Mouse (Mus musculus): ENCODE data around the gene Hgfac.

Gene Hgfac

DNA sequence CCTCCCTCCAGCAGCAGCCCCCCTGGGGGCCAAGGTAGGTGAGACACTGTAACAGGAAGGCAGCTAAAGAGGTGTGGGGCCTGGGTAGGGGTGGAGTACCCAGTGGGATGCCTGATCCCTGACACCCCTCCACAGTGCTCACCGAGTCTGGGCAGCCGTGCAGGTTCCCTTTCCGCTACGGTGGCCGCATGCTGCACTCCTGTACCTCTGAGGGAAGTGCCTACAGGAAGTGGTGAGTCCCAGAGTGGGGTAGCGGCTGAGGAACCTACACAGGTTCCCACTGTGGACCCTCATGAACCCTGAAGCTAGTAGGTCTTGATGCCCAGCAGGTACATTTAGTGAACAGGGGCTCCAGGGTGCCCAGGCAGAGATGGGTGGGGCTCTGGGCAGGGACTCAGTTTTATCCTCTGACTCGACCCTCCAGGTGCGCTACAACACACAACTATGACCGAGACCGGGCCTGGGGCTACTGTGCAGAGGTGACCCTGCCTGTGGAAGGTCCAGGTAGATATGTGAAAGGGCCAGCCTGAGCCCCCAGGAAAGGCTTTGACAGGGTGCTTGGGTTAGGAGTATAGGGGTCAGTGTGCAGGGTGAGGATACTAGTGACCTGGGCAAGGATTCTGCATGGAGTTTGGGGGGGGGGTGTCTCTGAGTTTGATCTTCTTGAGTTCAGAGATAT lies 1.3 kb downstream of the Hgfac start:
- DNase-seq = peak; percentile 17

DNA sequence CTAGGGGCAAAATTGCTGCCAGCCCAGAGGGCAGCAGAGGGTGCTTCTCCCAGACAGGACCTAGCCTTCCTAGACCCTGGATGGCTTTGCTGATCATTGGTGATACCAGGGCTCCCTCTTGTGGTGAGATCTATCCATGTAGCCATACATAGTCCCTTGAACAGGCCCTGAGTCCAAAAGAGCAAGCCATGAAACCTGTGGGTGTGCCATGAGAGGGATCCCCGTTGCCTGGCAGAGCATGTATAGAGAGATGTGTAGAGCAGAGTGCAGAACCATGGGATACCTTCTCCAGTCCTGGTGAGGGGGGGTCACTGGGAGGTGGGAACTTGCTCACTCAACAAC lies 1.8 kb downstream of the Hgfac start:
- DNase-seq = peak; percentile 77

DNA sequence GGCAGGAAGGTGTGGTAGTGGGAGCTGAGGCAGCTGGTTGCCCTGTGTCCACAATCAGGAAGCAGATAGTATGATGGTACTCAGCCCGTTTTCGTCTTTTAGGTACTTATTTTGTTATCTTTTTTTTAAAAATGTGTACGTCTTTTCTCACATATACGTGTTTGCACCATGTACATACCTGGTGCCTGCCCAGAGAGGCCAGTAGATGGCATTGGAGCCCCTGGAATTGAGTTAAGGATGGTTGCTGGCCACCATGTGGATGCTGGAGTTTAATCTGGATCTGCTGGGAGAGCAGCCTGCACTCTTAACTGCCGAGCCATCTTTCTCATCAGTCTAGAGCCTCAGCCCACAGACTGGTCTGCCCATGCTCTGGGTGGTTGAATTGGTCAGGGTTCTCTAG lies 9.2 kb downstream of the Hgfac start:
- no peak for DNase-seq

DNA sequence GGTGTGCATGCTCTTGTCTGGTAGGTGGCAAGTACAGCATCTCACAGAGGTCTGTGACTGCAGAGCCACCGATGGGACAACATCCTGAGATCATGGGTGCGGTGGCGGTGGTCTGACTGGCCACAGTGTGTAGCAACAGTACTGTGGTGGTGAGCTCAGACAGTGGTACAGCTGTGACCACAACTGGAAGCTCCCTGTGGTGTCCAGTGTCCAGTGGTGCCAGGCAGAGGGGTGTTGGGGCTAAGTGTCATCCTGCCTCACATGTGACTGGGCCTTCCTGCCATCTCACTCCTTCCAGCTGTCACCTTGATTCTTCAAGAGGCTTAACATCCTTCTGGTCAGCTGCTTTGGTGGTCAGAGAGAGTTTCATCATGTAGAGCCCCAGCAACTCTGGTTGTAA lies 13.3 kb downstream of the Hgfac start:
- DNase-seq = no peak

DNA sequence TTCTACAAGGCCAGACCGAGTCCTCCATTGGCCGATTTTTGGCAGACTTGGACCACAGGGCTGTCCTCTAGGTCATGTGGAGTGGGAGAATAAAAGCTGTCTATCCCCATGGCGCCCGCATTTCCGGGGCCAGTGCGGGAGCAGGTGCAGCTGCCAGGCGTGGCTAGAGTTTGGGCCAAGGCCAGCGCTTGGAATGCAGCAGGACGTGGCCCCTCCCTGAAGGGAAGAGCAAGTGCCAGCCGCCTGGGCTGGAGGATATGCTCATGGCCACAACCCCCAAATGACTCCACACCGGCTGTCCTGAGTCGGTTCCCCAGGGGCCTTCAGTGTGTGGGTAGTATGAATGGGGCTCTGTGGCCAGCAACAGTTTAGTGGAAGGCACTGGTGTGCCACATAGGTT lies 13.8 kb downstream of the Hgfac start:
- DNase-seq = peak; percentile 55

- DNase-seq = peak; percentile 53
Observed at GRCm38 (mm10) chr5:35056604-35057432, 15.5 kb downstream of the Hgfac start, which contains the start of gene Dok7. TSS of gene Dok7 (plus strand) at chr5:35056766.

- DNase-seq = no peak
Observed at GRCm38 (mm10) chr5:35057582-35057981, 16.3 kb downstream of the Hgfac start.

GRCm38 (mm10) chr5:35058216-35058615 lies 16.9 kb downstream of the Hgfac start:
- no peak for DNase-seq

- DNase-seq = no peak
Observed at GRCm38 (mm10) chr5:35060098-35060497, 18.8 kb downstream of the Hgfac start.

DNA sequence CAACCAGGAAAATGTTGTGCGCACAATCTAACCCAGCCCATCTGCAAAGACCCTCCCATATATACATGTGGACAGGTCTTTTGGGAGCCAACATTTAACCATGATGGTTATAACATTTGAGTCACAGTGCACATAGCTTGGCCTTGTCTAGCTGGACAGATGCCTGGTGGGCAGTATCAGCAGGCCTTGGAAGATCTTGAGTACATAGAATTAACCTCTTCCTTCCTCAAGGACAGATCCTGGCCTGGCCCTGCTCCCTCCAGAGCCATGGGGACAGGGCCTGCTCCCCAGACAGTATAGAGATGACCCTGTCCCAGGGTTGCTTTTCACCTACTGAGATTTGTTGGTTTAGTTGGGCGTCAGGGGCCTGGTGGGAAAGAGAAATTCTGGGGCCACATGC lies 28.5 kb downstream of the Hgfac start:
- DNase-seq = no peak

- no peak for DNase-seq
Observed at GRCm38 (mm10) chr5:35070314-35070713, 29.0 kb downstream of the Hgfac start.

DNA sequence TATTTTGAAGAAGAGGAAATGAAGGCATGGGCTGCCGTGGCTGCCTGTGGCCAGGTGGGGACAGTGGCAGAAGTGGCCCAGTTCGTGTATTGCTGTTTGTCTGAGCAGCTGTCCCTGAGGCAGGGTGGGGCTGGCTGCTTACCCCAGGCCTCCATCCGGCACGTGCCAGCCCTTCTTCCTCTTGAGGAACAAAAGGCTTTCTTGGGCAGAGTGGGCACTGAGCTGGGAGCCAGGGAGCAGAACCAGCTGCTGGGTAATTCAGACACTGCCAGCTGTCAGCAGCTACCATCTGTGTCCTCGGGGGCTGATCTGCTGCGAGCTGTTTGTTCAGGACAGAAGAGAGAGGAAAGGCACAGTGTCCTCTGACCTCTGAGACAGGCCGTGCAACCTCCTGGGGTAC lies 29.6 kb downstream of the Hgfac start:
- no peak for DNase-seq

DNA sequence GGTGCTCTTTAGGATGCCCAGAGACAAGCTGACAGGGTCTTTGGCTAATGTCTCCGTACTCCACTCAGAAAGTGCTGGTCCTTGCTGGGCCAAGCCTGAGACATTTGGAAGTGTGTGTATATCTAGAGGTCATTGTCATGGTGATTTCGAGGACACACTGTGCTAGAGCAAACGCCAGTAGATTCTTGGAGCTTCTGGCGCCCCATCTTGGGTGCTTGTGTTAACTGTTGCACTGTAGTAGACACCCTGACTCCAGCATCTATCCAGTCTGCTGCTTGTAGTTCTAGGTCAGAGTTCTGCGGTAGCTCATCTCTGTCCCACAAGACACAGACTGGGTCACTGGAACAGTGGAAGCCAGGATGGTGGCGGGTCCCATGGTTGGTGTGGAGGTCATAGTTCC lies 30.5 kb downstream of the Hgfac start:
- no peak for DNase-seq

GRCm38 (mm10) chr5:35073235-35073634 lies 31.9 kb downstream of the Hgfac start:
- DNase-seq = no peak

- no peak for DNase-seq
Observed at GRCm38 (mm10) chr5:35073992-35074391, 32.7 kb downstream of the Hgfac start.

- no peak for DNase-seq
Observed at GRCm38 (mm10) chr5:35076369-35076768, 35.1 kb downstream of the Hgfac start.

DNA sequence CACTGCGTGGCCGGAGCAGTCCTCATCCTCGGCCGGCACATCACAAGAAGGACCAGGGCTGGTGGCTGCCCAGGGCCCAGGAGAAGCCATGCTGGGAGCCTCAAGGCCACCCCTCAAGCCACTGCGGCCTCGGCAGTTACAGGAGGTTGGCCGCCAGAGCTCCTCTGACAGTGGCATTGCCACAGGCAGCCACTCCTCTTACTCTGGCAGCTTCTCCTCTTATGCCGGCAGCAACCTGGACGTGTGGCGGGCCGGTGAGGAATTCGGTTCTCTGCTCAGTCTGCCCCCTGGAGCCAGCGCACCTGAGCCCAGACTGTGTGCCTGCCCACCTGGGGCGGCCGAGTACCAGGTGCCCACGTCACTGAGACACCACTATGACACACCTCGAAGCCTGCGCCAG lies 37.8 kb downstream of the Hgfac start:
- no peak for DNase-seq

DNA sequence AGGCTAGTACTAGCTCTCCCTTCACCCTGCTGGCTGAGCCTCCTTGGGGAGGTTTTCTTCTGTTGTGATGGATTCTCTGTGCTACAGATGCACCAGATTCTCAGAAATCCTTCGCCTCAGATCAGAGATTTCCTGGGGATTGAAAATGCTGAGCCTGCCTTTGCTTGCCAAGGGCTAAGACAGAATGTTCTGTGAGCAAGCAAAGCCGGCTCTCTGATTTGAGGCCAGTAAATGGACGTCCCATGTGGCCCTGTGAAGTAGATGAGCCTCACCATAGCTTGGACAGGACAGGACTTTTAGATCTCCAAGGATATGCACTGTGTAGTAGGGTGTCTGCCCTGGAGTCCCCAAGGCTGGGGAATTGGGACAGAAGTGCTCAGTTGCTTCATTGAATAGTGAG lies 43.6 kb downstream of the Hgfac start:
- DNase-seq = no peak

- DNase-seq = peak; percentile 80
Observed at GRCm38 (mm10) chr5:35088785-35089613, 47.7 kb downstream of the Hgfac start.

- no peak for DNase-seq
Observed at GRCm38 (mm10) chr5:35089614-35089963, 48.3 kb downstream of the Hgfac start.

GRCm38 (mm10) chr5:35091636-35092035 lies 50.3 kb downstream of the Hgfac start:
- DNase-seq = no peak
